In genomic region chr14:48942882-48943281, GRCm38 (mm10) we compare ENCODE assay signal across 19 mouse cellular contexts.
DNase-seq lines count a peak whose midpoint lies in the region; ATAC-seq and TF ChIP-seq lines count a peak whose summit lies in the region.
"Had no signal": no experiment of that assay in that cellular context is flagged by ENCODE, and none has a peak within 500 bp of the region (broad histone marks: within the 10 kb centered on the region; RNA-seq: fewer than 3 reads in every experiment).

No protein-coding gene starts in this region.

- intact Hi-C loops in heart, postnatal 25 days (cut with DNase I) = no loop called here

- H3K4me1 ChIP-seq in hindbrain, embryonic 14.5 days (replicated peaks; ENCODE audit: control insufficient read depth, insufficient read depth, low read length) = peaks cover 9% of the 10 kb centered on the region
- H3K4me1 ChIP-seq in hindbrain, embryonic 12.5 days = no peaks in the 10 kb centered on the region
- H3K4me1 ChIP-seq in midbrain, embryonic 11.5 days (ENCODE audit: control insufficient read depth, insufficient read depth, low read length) = no peaks in the 10 kb centered on the region
- H3K4me1 ChIP-seq in midbrain, embryonic 10.5 days = peaks cover 17% of the 10 kb centered on the region
- H3K4me1 ChIP-seq in hindbrain, postnatal 0 days (ENCODE audit: insufficient read depth, low read length) = peaks cover 6% of the 10 kb centered on the region; the same call in 1 of the 2 replicates
- H3K4me1 ChIP-seq in neural tube, embryonic 14.5 days (ENCODE audit: control insufficient read depth, insufficient read depth, low read length) = no peaks in the 10 kb centered on the region
- H3K4me1 ChIP-seq: heart, embryonic 15.5 days; limb, embryonic 15.5 days had no signal

- no peaks in the 10 kb centered on the region for H3K36me3 ChIP-seq in hindbrain, embryonic 14.5 days (replicated peaks; ENCODE audit: control insufficient read depth, insufficient read depth)
- H3K36me3 ChIP-seq in hindbrain, embryonic 12.5 days = no peaks in the 10 kb centered on the region
- no peaks in the 10 kb centered on the region for H3K36me3 ChIP-seq in midbrain, embryonic 11.5 days (ENCODE audit: control insufficient read depth, insufficient read depth, low read length)
- H3K36me3 ChIP-seq in midbrain, embryonic 10.5 days = no peaks in the 10 kb centered on the region
- no peaks in the 10 kb centered on the region for H3K36me3 ChIP-seq in hindbrain, postnatal 0 days (ENCODE audit: insufficient read depth, low read length)
- H3K36me3 ChIP-seq in neural tube, embryonic 14.5 days (ENCODE audit: control insufficient read depth, insufficient read depth, low read length) = no peaks in the 10 kb centered on the region
- H3K36me3 ChIP-seq: heart, embryonic 15.5 days; limb, embryonic 15.5 days had no signal

- peak; percentile 66; the same call in 1 of the 2 replicates for ATAC-seq in hindbrain, embryonic 14.5 days (ENCODE audit: low FRiP score)
- ATAC-seq in hindbrain, embryonic 12.5 days (ENCODE audit: low FRiP score) = no peak
- ATAC-seq in midbrain, embryonic 11.5 days (ENCODE audit: low FRiP score) = no peak
- ATAC-seq in hindbrain, postnatal 0 days = peak; percentile 49; the same call in 1 of the 2 replicates
- peak; percentile 66; the same call in 1 of the 2 replicates for ATAC-seq in neural tube, embryonic 14.5 days (ENCODE audit: low read depth)

- DNase-seq in hindbrain, embryonic 14.5 days (ENCODE audit: low spot score) = no peak
- DNase-seq in midbrain, embryonic 11.5 days (ENCODE audit: low spot score, missing footprints) = no peak
- DNase-seq in midbrain, embryonic 10.5 days (ENCODE audit: low spot score) = no peak
- peak; percentile 51 for DNase-seq in hindbrain, postnatal 0 days (ENCODE audit: low spot score)
- no peak for DNase-seq in heart, postnatal 25 days (ENCODE audit: low spot score)
- DNase-seq in right cerebral cortex, adult 18-20 months = no peak
- DNase-seq: adrenal gland, postnatal 36 days; cerebellum, adult 9-11 months; heart, adult 11 months; kidney, adult 8-10 months; kidney, postnatal 25 days; layer of hippocampus, adult 9-11 months; spleen, adult 18-20 months; thymus, adult 18-20 months had no signal

- peak overlapping the region; percentile 29 for H3K4me2 ChIP-seq in hindbrain, embryonic 14.5 days (replicated peaks)
- no peak overlapping the region for H3K4me2 ChIP-seq in hindbrain, embryonic 12.5 days (replicated peaks)
- 0 out of 2 replicates have a peak overlapping the region, but pooled peaks have one; percentile 6 for H3K4me2 ChIP-seq in midbrain, embryonic 11.5 days
- H3K4me2 ChIP-seq in hindbrain, postnatal 0 days (ENCODE audit: low read depth, low read length) = peak overlapping the region; percentile 42
- 0 out of 2 replicates have a peak overlapping the region, but pooled peaks have one; percentile 3 for H3K4me2 ChIP-seq in neural tube, embryonic 14.5 days (ENCODE audit: low read depth, low read length)
- H3K4me2 ChIP-seq: heart, embryonic 15.5 days; limb, embryonic 15.5 days had no signal

- H3K9ac ChIP-seq in hindbrain, embryonic 14.5 days = 0 out of 2 replicates have a peak overlapping the region, but pooled peaks have one; percentile 21
- no peak overlapping the region for H3K9ac ChIP-seq in hindbrain, embryonic 12.5 days
- H3K9ac ChIP-seq in midbrain, embryonic 11.5 days (ENCODE audit: low read length) = 0 out of 2 replicates have a peak overlapping the region, but pooled peaks have one; percentile 2
- H3K9ac ChIP-seq in hindbrain, postnatal 0 days (replicated peaks; ENCODE audit: low read length) = no peak overlapping the region
- H3K9ac ChIP-seq in neural tube, embryonic 14.5 days (replicated peaks; ENCODE audit: low read depth, low read length) = no peak overlapping the region
- H3K9ac ChIP-seq: heart, embryonic 15.5 days; limb, embryonic 15.5 days had no signal

- TF ChIP-seq CTCF in hindbrain, postnatal 0 days (IDR thresholded peaks at IDR 0.05; ENCODE audit: low read depth) = no peak

- H3K27me3 ChIP-seq in hindbrain, embryonic 14.5 days (ENCODE audit: control insufficient read depth, insufficient read depth, low read length) = no peaks in the 10 kb centered on the region
- no peaks in the 10 kb centered on the region for H3K27me3 ChIP-seq in hindbrain, embryonic 12.5 days
- H3K27me3 ChIP-seq in midbrain, embryonic 11.5 days (ENCODE audit: control insufficient read depth, insufficient read depth, low read length) = no peaks in the 10 kb centered on the region
- no peaks in the 10 kb centered on the region for H3K27me3 ChIP-seq in midbrain, embryonic 10.5 days (ENCODE audit: low read depth, poor library complexity, severe bottlenecking)
- H3K27me3 ChIP-seq in hindbrain, postnatal 0 days (ENCODE audit: insufficient read depth, low read length) = no peaks in the 10 kb centered on the region
- H3K27me3 ChIP-seq in neural tube, embryonic 14.5 days (ENCODE audit: control insufficient read depth, insufficient read depth, low read length) = no peaks in the 10 kb centered on the region
- H3K27me3 ChIP-seq: heart, embryonic 15.5 days; limb, embryonic 15.5 days had no signal

- H3K27ac ChIP-seq in hindbrain, embryonic 14.5 days = peak overlapping the region; percentile 52; the same call in 1 of the 2 replicates
- H3K27ac ChIP-seq in hindbrain, embryonic 12.5 days = no peak overlapping the region
- H3K27ac ChIP-seq in midbrain, embryonic 11.5 days (ENCODE audit: low read depth, low read length) = no peak overlapping the region
- no peak overlapping the region; the same call in 1 of the 2 replicates for H3K27ac ChIP-seq in midbrain, embryonic 10.5 days (replicated peaks)
- no peak overlapping the region for H3K27ac ChIP-seq in hindbrain, postnatal 0 days
- H3K27ac ChIP-seq in neural tube, embryonic 14.5 days (ENCODE audit: low read depth, low read length) = no peak overlapping the region
- H3K27ac ChIP-seq: heart, embryonic 15.5 days; limb, embryonic 15.5 days had no signal

- WGBS in hindbrain, embryonic 14.5 days = 30% methylated on average over 10 of the region's 10 CpGs
- 50% methylated on average over 10 of the region's 10 CpGs for WGBS in hindbrain, embryonic 12.5 days
- 22% methylated on average over 10 of the region's 10 CpGs for WGBS in midbrain, embryonic 11.5 days
- 36% methylated on average over 10 of the region's 10 CpGs for WGBS in midbrain, embryonic 10.5 days
- WGBS in hindbrain, postnatal 0 days = 25% methylated on average over 10 of the region's 10 CpGs
- WGBS in neural tube, embryonic 14.5 days = 53% methylated on average over 10 of the region's 10 CpGs

- no peaks in the 10 kb centered on the region for H3K9me3 ChIP-seq in hindbrain, embryonic 14.5 days (ENCODE audit: control insufficient read depth, low read length)
- no peaks in the 10 kb centered on the region for H3K9me3 ChIP-seq in hindbrain, embryonic 12.5 days (replicated peaks)
- no peaks in the 10 kb centered on the region for H3K9me3 ChIP-seq in midbrain, embryonic 11.5 days (ENCODE audit: control insufficient read depth, low read length)
- no peaks in the 10 kb centered on the region for H3K9me3 ChIP-seq in midbrain, embryonic 10.5 days (replicated peaks)
- H3K9me3 ChIP-seq in hindbrain, postnatal 0 days (ENCODE audit: low read length) = no peaks in the 10 kb centered on the region
- no peaks in the 10 kb centered on the region for H3K9me3 ChIP-seq in neural tube, embryonic 14.5 days (ENCODE audit: control insufficient read depth, low read length)
- H3K9me3 ChIP-seq: heart, embryonic 15.5 days; limb, embryonic 15.5 days had no signal

- H3K4me3 ChIP-seq in hindbrain, embryonic 14.5 days (replicated peaks; ENCODE audit: low read length) = no peak overlapping the region
- no peak overlapping the region for H3K4me3 ChIP-seq in hindbrain, embryonic 12.5 days
- no peak overlapping the region for H3K4me3 ChIP-seq in midbrain, embryonic 11.5 days (ENCODE audit: low read depth, low read length)
- no peak overlapping the region for H3K4me3 ChIP-seq in midbrain, embryonic 10.5 days
- H3K4me3 ChIP-seq in hindbrain, postnatal 0 days (ENCODE audit: low read length) = no peak overlapping the region
- H3K4me3 ChIP-seq in neural tube, embryonic 14.5 days (ENCODE audit: low read depth, low read length) = no peak overlapping the region
- H3K4me3 ChIP-seq: heart, embryonic 15.5 days; limb, embryonic 15.5 days; myocyte had no signal

Comparison
In these comparisons a context has a peak if more than half of its experiments do, and no peak if none do; other contexts are left out.
1. ATAC-seq: peak in hindbrain, embryonic 14.5 days (single experiment), hindbrain, postnatal 0 days (single experiment) and neural tube, embryonic 14.5 days (single experiment); none in hindbrain, embryonic 12.5 days (single experiment) and midbrain, embryonic 11.5 days (single experiment).
2. H3K9ac ChIP-seq: peak in hindbrain, embryonic 14.5 days (single experiment) and midbrain, embryonic 11.5 days (single experiment); none in hindbrain, embryonic 12.5 days (single experiment), hindbrain, postnatal 0 days (single experiment) and neural tube, embryonic 14.5 days (single experiment).